Mouse (Mus musculus): ENCODE results near the gene Ccdc28b.
A peak's percentile ranks its signal among the peaks of the same experiment; 100 is the strongest.

Ccdc28b gene

GRCm38 (mm10) chr4:129648656-129649055, 24.9 kb upstream of the Ccdc28b start:
- H3K36me3 ChIP-seq (ENCODE audit: insufficient read depth, low read length) = peaks cover 95% of the 10 kb centered on the region
- no peaks in the 10 kb centered on the region for H3K27me3 ChIP-seq (ENCODE audit: insufficient read depth, low read length)
- no peaks in the 10 kb centered on the region for H3K9me3 ChIP-seq (ENCODE audit: low read length)
- H3K4me3 ChIP-seq (replicated peaks; ENCODE audit: low read length) = no peak overlapping the region
- no peak for TF ChIP-seq NANOG (IDR thresholded peaks at IDR 0.05; ENCODE audit: borderline replicate concordance, low read length)
- TF ChIP-seq CTCF (conservative IDR thresholded peaks at IDR 0.05; ENCODE audit: low read length) = no peak
- no peak for TF ChIP-seq POU5F1 (IDR thresholded peaks at IDR 0.05; ENCODE audit: borderline replicate concordance, low read length)
- H3K4me1 ChIP-seq (replicated peaks; ENCODE audit: low read depth, low read length) = no peaks in the 10 kb centered on the region

- Histone ChIP-seq H3K4me3 (replicated peaks; ENCODE audit: low read length) (no peak overlapping the region), H3K36me3 (ENCODE audit: insufficient read depth, low read length) (peaks cover 67% of the 10 kb centered on the region), H3K4me1 (replicated peaks; ENCODE audit: low read depth, low read length) (peaks cover 12% of the 10 kb centered on the region), H3K27me3 (ENCODE audit: insufficient read depth, low read length) (no peaks in the 10 kb centered on the region), H3K9me3 (ENCODE audit: low read length) (no peaks in the 10 kb centered on the region)
- TF ChIP-seq POU5F1 (IDR thresholded peaks at IDR 0.05; ENCODE audit: borderline replicate concordance, low read length) (no peak), CTCF (conservative IDR thresholded peaks at IDR 0.05; ENCODE audit: low read length) (no peak), NANOG (IDR thresholded peaks at IDR 0.05; ENCODE audit: borderline replicate concordance, low read length) (no peak)
Observed at GRCm38 (mm10) chr4:129645204-129645603, 21.5 kb upstream of the Ccdc28b start.

GRCm38 (mm10) chr4:129641756-129642155, 18.0 kb upstream of the Ccdc28b start:
- TF ChIP-seq POU5F1 (IDR thresholded peaks at IDR 0.05; ENCODE audit: borderline replicate concordance, low read length) (no peak), CTCF (conservative IDR thresholded peaks at IDR 0.05; ENCODE audit: low read length) (no peak), NANOG (IDR thresholded peaks at IDR 0.05; ENCODE audit: borderline replicate concordance, low read length) (no peak)
- Histone ChIP-seq H3K27me3 (ENCODE audit: insufficient read depth, low read length) (no peaks in the 10 kb centered on the region), H3K4me3 (replicated peaks; ENCODE audit: low read length) (peak overlapping the region; percentile 88)

GRCm38 (mm10) chr4:129640638-129641467, 17.1 kb upstream of the Ccdc28b start, which contains the start of gene Txlna:
Txlna (minus strand) TSS chr4:129641065.
- peaks cover 44% of the 10 kb centered on the region for H3K4me1 ChIP-seq (replicated peaks; ENCODE audit: low read depth, low read length)
- no peak for TF ChIP-seq POU5F1 (IDR thresholded peaks at IDR 0.05; ENCODE audit: borderline replicate concordance, low read length)
- TF ChIP-seq NANOG (IDR thresholded peaks at IDR 0.05; ENCODE audit: borderline replicate concordance, low read length) = no peak
- TF ChIP-seq CTCF (conservative IDR thresholded peaks at IDR 0.05; ENCODE audit: low read length) = no peak
- no peaks in the 10 kb centered on the region for H3K9me3 ChIP-seq (ENCODE audit: low read length)
- H3K36me3 ChIP-seq (ENCODE audit: insufficient read depth, low read length) = peaks cover 64% of the 10 kb centered on the region
- no peaks in the 10 kb centered on the region for H3K27me3 ChIP-seq (ENCODE audit: insufficient read depth, low read length)
- H3K4me3 ChIP-seq (replicated peaks; ENCODE audit: low read length) = peak within 1 kb of the TSS; percentile 88

More at GRCm38 (mm10) chr4:129641756-129642155, 18.0 kb upstream of the Ccdc28b start:
- H3K4me1 ChIP-seq (replicated peaks; ENCODE audit: low read depth, low read length) = peaks cover 39% of the 10 kb centered on the region
- peaks cover 64% of the 10 kb centered on the region for H3K36me3 ChIP-seq (ENCODE audit: insufficient read depth, low read length)
- H3K9me3 ChIP-seq (ENCODE audit: low read length) = no peaks in the 10 kb centered on the region

DNA sequence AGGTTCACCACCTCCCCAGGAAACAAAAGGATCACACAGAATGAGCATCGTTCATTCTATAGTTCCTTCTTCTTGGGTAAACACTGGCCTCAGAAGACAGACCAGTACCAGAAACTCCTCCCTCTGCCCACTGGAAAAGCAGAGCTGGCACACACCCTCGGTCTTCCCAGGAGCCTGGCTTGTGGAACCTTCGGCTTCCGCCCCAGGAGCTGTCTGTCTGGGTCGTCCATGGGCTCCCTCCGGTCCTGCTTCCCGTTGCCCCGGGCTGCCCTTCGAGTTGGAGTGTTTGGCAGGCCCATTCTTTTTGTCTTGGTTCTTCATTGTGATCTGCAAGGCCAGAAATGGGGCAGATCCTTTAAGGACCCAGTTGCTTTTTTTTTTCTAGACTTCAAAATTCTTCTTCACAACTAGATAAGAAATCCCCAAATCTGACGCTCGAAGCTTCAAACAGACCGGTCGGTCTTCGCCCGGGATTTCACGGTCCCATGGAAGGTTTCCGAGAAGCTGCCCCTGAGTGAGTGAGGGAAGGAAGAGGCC, 16.4 kb upstream of the Ccdc28b start:
- H3K4me1 ChIP-seq (replicated peaks; ENCODE audit: low read depth, low read length) = peaks cover 45% of the 10 kb centered on the region
- TF ChIP-seq CTCF (conservative IDR thresholded peaks at IDR 0.05; ENCODE audit: low read length) (no peak), NANOG (IDR thresholded peaks at IDR 0.05; ENCODE audit: borderline replicate concordance, low read length) (no peak), POU5F1 (IDR thresholded peaks at IDR 0.05; ENCODE audit: borderline replicate concordance, low read length) (no peak)
- H3K36me3 ChIP-seq (ENCODE audit: insufficient read depth, low read length) = peaks cover 64% of the 10 kb centered on the region
- H3K27me3 ChIP-seq (ENCODE audit: insufficient read depth, low read length) = no peaks in the 10 kb centered on the region
- H3K9me3 ChIP-seq (ENCODE audit: low read length) = no peaks in the 10 kb centered on the region
- H3K4me3 ChIP-seq (replicated peaks; ENCODE audit: low read length) = peak overlapping the region; percentile 88

GRCm38 (mm10) chr4:129639221-129639620, 15.5 kb upstream of the Ccdc28b start:
- H3K4me3 ChIP-seq (replicated peaks; ENCODE audit: low read length) = peak overlapping the region; percentile 88
- H3K27me3 ChIP-seq (ENCODE audit: insufficient read depth, low read length) = no peaks in the 10 kb centered on the region
- no peaks in the 10 kb centered on the region for H3K9me3 ChIP-seq (ENCODE audit: low read length)
- no peak for TF ChIP-seq CTCF (conservative IDR thresholded peaks at IDR 0.05; ENCODE audit: low read length)
- TF ChIP-seq POU5F1 (IDR thresholded peaks at IDR 0.05; ENCODE audit: borderline replicate concordance, low read length) = no peak
- TF ChIP-seq NANOG (IDR thresholded peaks at IDR 0.05; ENCODE audit: borderline replicate concordance, low read length) = no peak
- peaks cover 64% of the 10 kb centered on the region for H3K36me3 ChIP-seq (ENCODE audit: insufficient read depth, low read length)
- H3K4me1 ChIP-seq (replicated peaks; ENCODE audit: low read depth, low read length) = peaks cover 51% of the 10 kb centered on the region

- no peaks in the 10 kb centered on the region for H3K9me3 ChIP-seq (ENCODE audit: low read length)
- no peaks in the 10 kb centered on the region for H3K27me3 ChIP-seq (ENCODE audit: insufficient read depth, low read length)
- peaks cover 48% of the 10 kb centered on the region for H3K4me1 ChIP-seq (replicated peaks; ENCODE audit: low read depth, low read length)
- no peak overlapping the region for H3K4me3 ChIP-seq (replicated peaks; ENCODE audit: low read length)
- TF ChIP-seq NANOG (IDR thresholded peaks at IDR 0.05; ENCODE audit: borderline replicate concordance, low read length) (no peak), CTCF (conservative IDR thresholded peaks at IDR 0.05; ENCODE audit: low read length) (no peak), POU5F1 (IDR thresholded peaks at IDR 0.05; ENCODE audit: borderline replicate concordance, low read length) (no peak)
- peaks cover 98% of the 10 kb centered on the region for H3K36me3 ChIP-seq (ENCODE audit: insufficient read depth, low read length)
Observed at GRCm38 (mm10) chr4:129633852-129634251, 10.1 kb upstream of the Ccdc28b start.

GRCm38 (mm10) chr4:129631867-129632266, 8.1 kb upstream of the Ccdc28b start:
- Histone ChIP-seq H3K27me3 (ENCODE audit: insufficient read depth, low read length) (no peaks in the 10 kb centered on the region), H3K4me3 (replicated peaks; ENCODE audit: low read length) (no peak overlapping the region), H3K4me1 (replicated peaks; ENCODE audit: low read depth, low read length) (peaks cover 44% of the 10 kb centered on the region), H3K9me3 (ENCODE audit: low read length) (no peaks in the 10 kb centered on the region), H3K36me3 (ENCODE audit: insufficient read depth, low read length) (peaks cover 100% of the 10 kb centered on the region)
- no peak for TF ChIP-seq NANOG (IDR thresholded peaks at IDR 0.05; ENCODE audit: borderline replicate concordance, low read length)
- TF ChIP-seq POU5F1 (IDR thresholded peaks at IDR 0.05; ENCODE audit: borderline replicate concordance, low read length) = no peak
- TF ChIP-seq CTCF (conservative IDR thresholded peaks at IDR 0.05; ENCODE audit: low read length) = no peak
